26 mouse cellular contexts compared by ENCODE assay signal in genomic region chr12:17679571-17679970, GRCm38 (mm10). TPM values are rescaled to one million over a fixed set of nuclear protein-coding genes. Genes with fewer than 3 reads are reported as not detected.
DNase-seq lines count a peak whose midpoint lies in the region; ATAC-seq and TF ChIP-seq lines count a peak whose summit lies in the region.
"Had no signal": no experiment of that assay in that cellular context is flagged by ENCODE, and none has a peak within 500 bp of the region (broad histone marks: within the 10 kb centered on the region; RNA-seq: fewer than 3 reads in every experiment).

No protein-coding gene starts in this region.

- peak overlapping the region; percentile 48; the same call in 1 of the 2 replicates for H3K27ac ChIP-seq in liver, embryonic 16.5 days (ENCODE audit: low read length)
- no peak overlapping the region for H3K27ac ChIP-seq in liver, embryonic 12.5 days
- H3K27ac ChIP-seq in bone marrow, adult 2 months (ENCODE audit: control insufficient read depth, insufficient read depth, low read depth, low read length, poor library complexity), result peak overlapping the region; percentile 83
- H3K27ac ChIP-seq: heart, embryonic 15.5 days; hindbrain, embryonic 13.5 days; kidney, embryonic 15.5 days; limb, embryonic 15.5 days; lung, embryonic 15.5 days; stomach, postnatal 0 days had no signal

- H3K4me3 ChIP-seq in liver, embryonic 16.5 days (ENCODE audit: low read depth, low read length), result no peak overlapping the region
- H3K4me3 ChIP-seq in liver, embryonic 12.5 days, result no peak overlapping the region
- peak overlapping the region; percentile 31 for H3K4me3 ChIP-seq in bone marrow, adult 2 months (replicated peaks; ENCODE audit: control insufficient read depth, low read depth, low read length)
- H3K4me3 ChIP-seq: heart, embryonic 15.5 days; hindbrain, embryonic 13.5 days; kidney, embryonic 15.5 days; limb, embryonic 15.5 days; lung, embryonic 15.5 days had no signal

- no peaks in the 10 kb centered on the region for H3K36me3 ChIP-seq in liver, embryonic 16.5 days (ENCODE audit: control insufficient read depth, insufficient read depth)
- no peaks in the 10 kb centered on the region for H3K36me3 ChIP-seq in liver, embryonic 12.5 days
- H3K36me3 ChIP-seq: G1E; heart, embryonic 15.5 days; hindbrain, embryonic 13.5 days; kidney, embryonic 15.5 days; limb, embryonic 15.5 days; lung, embryonic 15.5 days had no signal

- no peaks in the 10 kb centered on the region for H3K27me3 ChIP-seq in liver, embryonic 16.5 days (ENCODE audit: control insufficient read depth, insufficient read depth, low read depth, low read length)
- no peaks in the 10 kb centered on the region for H3K27me3 ChIP-seq in liver, embryonic 12.5 days (replicated peaks)
- H3K27me3 ChIP-seq: CH12.LX; heart, embryonic 15.5 days; hindbrain, embryonic 13.5 days; kidney, embryonic 15.5 days; limb, embryonic 15.5 days; lung, embryonic 15.5 days; Patski had no signal

- DNase-seq in monocyte, adult 2 months (ENCODE audit: low read depth in 1 of 2, low spot score in 2 of 2), result peak; percentile 40 to 61
- DNase-seq in cerebellum, postnatal 10 days, result no peak
- DNase-seq in embryo, embryonic 9.5 days (ENCODE audit: extremely low spot score), result no peak
- DNase-seq: B cell, adult 2 months; cerebellum, adult 8-10 months; forebrain, postnatal 0 days; heart, postnatal 36 days; kidney, adult 11 months; kidney, postnatal 36 days; left cerebral cortex, postnatal 4 days; right cerebral cortex, postnatal 14 days; thymus, postnatal 14 days had no signal

- TF ChIP-seq CTCF in bone marrow, adult 2 months (IDR thresholded peaks at IDR 0.05; ENCODE audit: control insufficient read depth, insufficient read depth, low read length), result no peak

- H3K4me1 ChIP-seq in liver, embryonic 16.5 days (ENCODE audit: control insufficient read depth, low read depth, low read length), result no peaks in the 10 kb centered on the region
- no peaks in the 10 kb centered on the region for H3K4me1 ChIP-seq in liver, embryonic 12.5 days
- peaks cover 3% of the 10 kb centered on the region; the same call in 1 of the 2 replicates for H3K4me1 ChIP-seq in bone marrow, adult 2 months (ENCODE audit: control insufficient read depth, insufficient read depth, low read length)
- H3K4me1 ChIP-seq: heart, embryonic 15.5 days; hindbrain, embryonic 13.5 days; kidney, embryonic 15.5 days; limb, embryonic 15.5 days; lung, embryonic 15.5 days had no signal

- H3K9me3 ChIP-seq in liver, embryonic 16.5 days (replicated peaks; ENCODE audit: control insufficient read depth, low read length), result no peaks in the 10 kb centered on the region
- no peaks in the 10 kb centered on the region for H3K9me3 ChIP-seq in liver, embryonic 12.5 days (replicated peaks)
- H3K9me3 ChIP-seq: heart, embryonic 15.5 days; hindbrain, embryonic 13.5 days; kidney, embryonic 15.5 days; limb, embryonic 15.5 days; lung, embryonic 15.5 days had no signal

- no peak overlapping the region for H3K9ac ChIP-seq in liver, embryonic 16.5 days (ENCODE audit: low read depth, low read length)
- H3K9ac ChIP-seq in liver, embryonic 12.5 days, result no peak overlapping the region
- H3K9ac ChIP-seq: forebrain, postnatal 0 days; heart, embryonic 15.5 days; hindbrain, embryonic 13.5 days; kidney, embryonic 15.5 days; limb, embryonic 15.5 days; lung, embryonic 15.5 days had no signal

- ATAC-seq in liver, embryonic 16.5 days (ENCODE audit: low read depth), result no peak
- ATAC-seq in liver, embryonic 12.5 days, result no peak
- peak; percentile 57 for ATAC-seq in common myeloid progenitor, adult 5-6 weeks (replicated peaks; ENCODE audit: low read depth, poor library complexity, severe bottlenecking)
- ATAC-seq: forebrain, postnatal 0 days; midbrain, embryonic 16.5 days; Patski had no signal

- WGBS in liver, embryonic 16.5 days (ENCODE audit: insufficient replicate concordance), result 51% methylated on average over 4 of the region's 4 CpGs
- WGBS in liver, embryonic 12.5 days (ENCODE audit: insufficient replicate concordance), result 61% methylated on average over 4 of the region's 4 CpGs
- WGBS in bone marrow, adult 2 months, result 29% methylated on average over 4 of the region's 4 CpGs

- no peak overlapping the region for H3K4me2 ChIP-seq in liver, embryonic 16.5 days (ENCODE audit: low read depth, low read length)
- H3K4me2 ChIP-seq in liver, embryonic 12.5 days, result no peak overlapping the region
- H3K4me2 ChIP-seq: heart, embryonic 15.5 days; hindbrain, embryonic 13.5 days; kidney, embryonic 15.5 days; limb, embryonic 15.5 days; lung, embryonic 15.5 days had no signal

- no peak for TF ChIP-seq POLR2A in bone marrow, adult 2 months (IDR thresholded peaks at IDR 0.05; ENCODE audit: borderline replicate concordance, control insufficient read depth, low read depth, low read length)

RNA-seq across cellular contexts. Expression of gene Hpcal1, which starts 11.1 kb away (rescaled TPM):
- polyA plus RNA-seq in liver, embryonic 16.5 days (2015; fragmentation: Nextera tagmentation; extraction: Ambion mirVana), result 22.2 and 23.6 TPM in 2 replicates
- polyA plus RNA-seq in liver, embryonic 12.5 days (2016; fragmentation: Nextera tagmentation; extraction: Ambion mirVana), result 17.6 and 18.6 TPM in 2 replicates
- 20.7 and 36.1 TPM in 2 replicates for polyA plus RNA-seq in bone marrow, adult 2 months (2011; ENCODE audit: insufficient read depth, insufficient read length, low replicate concordance, missing spikeins)
- total RNA-seq in common myeloid progenitor, adult 5-6 weeks (2017), result 14.7 and 14.8 TPM in 2 replicates
- total RNA-seq: G1E had no signal
- polyA plus RNA-seq: G1E had no signal

Comparison
In these comparisons a context has a peak if more than half of its experiments do, and no peak if none do; other contexts are left out.
1. DNase-seq: peak in monocyte, adult 2 months (2 of 2); none in cerebellum, postnatal 10 days (0 of 2) and embryo, embryonic 9.5 days (single experiment).